Mouse (Mus musculus): ENCODE measurements around the gene Gpr107.
"Not testable (repeated sequence)": the region's sequence is repeated elsewhere in the genome, so short reads cannot be mapped to it uniquely, and the experiment has no call there.

Gpr107 gene

DNA sequence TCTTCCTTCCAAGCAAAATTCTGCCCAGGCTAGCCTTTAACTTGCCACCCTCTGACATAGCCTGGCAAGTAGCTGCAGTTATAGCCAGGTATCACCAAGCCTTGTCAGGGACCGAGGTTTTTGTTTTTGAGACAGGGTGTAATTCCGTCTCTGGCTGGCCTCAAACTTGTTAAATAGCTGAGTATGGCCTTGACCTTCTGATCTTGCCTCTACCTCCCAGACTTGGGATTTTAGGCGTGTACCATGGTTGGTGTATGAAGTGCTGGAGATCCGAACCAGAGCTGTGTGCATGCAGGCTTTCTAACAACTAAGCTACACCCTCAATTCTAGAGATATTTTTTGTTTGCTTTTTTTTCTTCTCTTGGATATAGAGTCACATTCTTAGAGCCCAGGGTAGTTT, 9.5 kb downstream of the Gpr107 start:
- DNase-seq, result no peak

DNA sequence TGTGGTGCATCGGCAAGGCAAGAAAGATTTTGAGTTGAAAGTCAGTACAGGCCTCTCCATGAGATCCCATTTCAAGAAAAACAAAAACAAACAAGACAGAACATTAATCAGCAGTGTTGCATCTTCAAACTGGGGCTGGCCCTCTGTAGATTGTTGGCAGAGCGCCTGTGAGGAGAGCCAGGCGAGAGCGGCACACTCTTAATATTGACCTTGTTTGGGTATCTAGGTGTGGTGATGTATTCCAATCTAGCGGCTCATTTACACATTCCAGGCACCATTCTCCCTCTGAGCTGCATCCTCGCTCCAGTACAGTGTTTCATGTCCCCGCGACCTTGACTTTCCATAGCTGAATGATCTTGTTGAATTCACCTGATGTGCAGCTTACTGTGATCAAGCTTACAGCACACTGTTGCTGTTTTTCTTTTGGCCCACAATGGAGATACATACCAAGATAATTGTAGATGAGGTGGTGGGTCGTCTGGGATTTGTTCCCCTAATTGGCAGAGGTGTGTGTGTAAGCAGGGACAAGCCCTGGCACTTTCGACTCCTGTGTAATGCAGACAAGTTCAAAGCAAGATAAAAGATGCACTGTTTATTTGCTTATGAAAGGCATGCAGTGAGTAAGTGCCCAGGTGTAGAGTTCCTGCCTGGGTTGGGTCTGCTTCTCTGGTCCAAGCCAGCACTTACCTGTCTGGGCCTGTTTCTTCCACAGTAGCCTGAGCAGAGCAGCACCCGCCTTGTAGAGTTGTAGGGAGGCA, 11.4 kb downstream of the Gpr107 start:
- DNase-seq, result no peak

DNA sequence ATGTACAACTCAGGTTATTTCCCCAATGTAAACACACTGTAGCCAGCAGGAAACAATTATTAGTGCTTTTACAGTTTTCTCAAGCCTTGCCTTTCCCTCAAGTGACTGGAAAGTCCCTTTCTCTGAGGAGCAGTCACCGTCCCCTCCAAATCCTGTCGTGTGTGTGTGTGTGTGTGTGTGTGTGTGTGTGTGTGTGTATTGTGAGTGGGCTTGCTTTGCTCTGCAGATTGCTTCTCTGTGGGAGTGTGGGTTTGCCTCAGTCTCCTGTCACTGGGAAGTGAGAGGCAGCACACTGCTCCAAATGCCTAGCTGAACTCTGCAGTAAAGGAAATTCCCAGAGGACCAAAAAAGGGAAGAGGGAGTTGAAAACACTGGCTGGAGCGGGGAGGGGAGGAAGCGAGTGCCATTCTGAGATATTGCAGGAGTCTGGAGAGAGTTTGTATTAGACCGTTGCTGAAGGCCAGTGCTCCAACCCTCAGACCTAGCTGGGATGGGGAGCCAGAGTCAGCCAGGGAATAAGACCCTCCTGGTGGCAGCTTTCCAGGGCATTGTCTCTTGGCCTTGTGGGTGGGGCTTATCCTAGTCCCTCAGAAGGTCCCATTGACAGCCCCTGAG, 12.8 kb downstream of the Gpr107 start:
- no peak for DNase-seq

DNA sequence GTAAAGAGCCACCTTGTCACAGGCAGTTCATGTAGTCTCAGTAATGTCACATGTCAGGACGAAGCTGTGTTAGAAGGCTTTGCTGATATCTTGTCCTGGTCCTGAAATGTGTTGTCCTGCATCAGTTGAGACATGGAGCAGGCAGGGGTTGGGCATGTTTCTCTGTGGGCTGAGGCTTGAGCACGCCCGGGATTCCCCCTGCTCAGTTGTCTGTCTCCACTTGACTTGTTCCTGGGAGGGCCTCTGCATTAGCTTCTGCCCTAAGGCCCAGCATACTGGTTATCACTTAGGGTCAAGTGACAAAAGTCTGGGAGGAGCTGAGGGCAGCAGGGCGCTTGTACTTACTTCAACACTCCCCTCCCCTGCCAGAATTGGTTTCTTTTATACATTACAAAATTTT, 13.4 kb downstream of the Gpr107 start:
- no peak for DNase-seq

DNA sequence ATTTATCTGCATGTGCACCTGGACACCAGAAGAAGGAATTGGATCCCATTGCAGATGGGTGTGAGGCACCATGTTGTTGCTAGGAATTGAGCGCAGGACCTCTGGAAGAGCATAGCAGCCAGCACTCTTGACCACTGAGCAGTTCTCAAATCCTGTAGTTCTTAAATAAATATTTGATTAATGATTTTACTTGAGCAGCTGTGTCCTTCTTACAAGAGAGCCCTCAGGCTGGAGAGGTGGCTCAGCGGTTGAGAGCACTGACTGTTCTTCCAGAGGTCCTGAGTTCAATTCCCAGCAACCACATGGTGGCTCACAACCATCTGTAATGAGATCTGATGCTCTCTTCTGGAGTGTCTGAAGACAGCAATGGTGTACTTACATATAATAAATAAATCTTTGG, 15.5 kb downstream of the Gpr107 start:
- not testable (repeated sequence) for DNase-seq

DNA sequence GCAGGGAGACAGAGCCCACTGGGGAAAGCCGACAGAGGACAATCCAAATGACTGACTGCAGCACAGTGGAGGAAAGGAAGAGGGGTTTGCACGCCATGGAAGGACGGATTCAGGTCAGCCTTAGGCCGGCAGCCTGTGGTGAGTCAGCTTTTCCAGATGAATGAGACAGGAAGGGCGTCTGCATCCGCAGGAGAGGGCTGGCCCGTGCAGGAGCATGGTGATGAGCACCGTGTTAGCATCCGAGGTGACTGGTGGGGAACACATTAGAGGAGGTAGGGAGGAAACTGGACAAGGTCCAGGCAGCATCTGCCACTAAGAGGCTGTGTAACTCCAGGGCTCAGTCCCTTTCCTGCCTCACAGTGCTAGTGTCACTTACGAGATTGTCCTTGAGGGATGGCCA, 16.9 kb downstream of the Gpr107 start:
- no peak for DNase-seq

DNA sequence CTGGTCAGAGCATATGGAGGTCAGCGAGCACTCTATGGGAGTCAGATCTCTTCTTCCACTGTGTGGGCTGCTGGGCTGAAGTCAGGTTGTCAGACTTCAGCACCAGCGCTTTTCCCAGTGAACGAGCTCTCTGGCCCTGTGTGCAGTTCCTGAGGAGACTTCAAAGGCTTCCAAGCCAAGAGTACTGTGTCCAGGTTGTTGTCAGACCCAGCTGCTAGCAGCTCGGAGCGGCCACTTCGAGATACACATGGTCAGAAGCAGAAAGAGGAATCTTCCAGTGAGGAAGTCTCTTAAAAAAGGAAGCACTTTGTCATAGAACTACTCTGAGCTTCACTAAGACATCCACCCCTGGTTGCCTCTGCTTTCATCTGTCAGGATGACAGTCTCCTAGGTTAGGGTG, 18.0 kb downstream of the Gpr107 start:
- no peak for DNase-seq

DNA sequence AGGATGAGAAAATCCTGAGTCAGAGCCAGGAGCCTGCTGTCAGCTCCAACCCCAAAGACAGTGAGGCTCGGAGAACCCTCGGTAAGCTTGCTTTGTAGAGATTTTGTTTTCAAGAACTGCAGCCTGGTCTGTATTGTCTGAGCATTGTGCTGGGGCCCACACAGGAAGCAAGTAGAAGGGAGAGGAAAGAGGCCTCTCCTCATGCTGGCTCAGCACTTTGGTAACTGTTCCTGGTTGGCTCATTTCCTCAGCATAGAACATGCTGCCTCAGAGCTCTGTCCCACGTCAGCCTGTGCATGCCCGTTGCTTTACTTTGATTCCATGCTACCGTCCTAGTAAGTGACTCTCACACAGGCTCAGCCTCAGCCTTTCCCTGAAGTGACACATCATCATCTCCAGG, 19.9 kb downstream of the Gpr107 start:
- no peak for DNase-seq

DNA sequence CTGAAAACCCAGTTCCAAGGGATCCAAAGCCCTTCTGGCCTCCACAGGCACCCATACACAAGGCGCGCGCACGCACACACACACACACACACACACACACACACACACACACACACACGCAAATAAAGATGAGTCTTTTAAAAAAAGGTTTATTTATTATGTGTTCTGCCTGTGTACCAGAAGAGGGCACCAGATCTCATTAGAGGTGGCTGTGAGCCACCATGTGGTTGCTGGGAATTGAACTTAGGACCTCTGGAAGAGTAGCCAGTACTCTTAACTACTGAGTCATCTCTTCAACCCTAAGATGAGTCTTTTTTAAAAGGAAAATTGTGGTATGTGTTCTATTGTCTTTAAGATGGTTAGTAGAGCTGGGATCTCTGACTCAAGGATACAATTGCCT, 20.4 kb downstream of the Gpr107 start:
- no peak for DNase-seq

DNA sequence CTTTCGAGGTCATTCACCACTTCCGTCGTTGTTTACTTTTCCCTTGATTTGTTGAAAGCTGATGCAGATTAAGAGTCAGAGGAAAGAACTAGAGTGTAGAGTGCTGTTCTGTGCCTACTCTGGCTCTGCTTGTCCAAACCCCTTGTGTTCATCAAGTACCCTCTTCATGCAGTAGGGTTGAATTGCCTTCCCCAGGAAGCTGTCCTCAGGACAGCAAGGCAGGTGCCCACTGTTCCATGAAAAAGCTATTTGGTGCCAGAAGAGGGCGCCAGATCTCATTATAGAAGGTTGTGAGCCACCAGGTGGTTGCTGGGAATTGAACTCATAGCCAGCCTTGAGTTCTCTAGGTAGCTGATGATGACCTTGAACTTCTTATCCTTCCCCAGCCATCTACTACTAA, 21.2 kb downstream of the Gpr107 start:
- no peak for DNase-seq

DNA sequence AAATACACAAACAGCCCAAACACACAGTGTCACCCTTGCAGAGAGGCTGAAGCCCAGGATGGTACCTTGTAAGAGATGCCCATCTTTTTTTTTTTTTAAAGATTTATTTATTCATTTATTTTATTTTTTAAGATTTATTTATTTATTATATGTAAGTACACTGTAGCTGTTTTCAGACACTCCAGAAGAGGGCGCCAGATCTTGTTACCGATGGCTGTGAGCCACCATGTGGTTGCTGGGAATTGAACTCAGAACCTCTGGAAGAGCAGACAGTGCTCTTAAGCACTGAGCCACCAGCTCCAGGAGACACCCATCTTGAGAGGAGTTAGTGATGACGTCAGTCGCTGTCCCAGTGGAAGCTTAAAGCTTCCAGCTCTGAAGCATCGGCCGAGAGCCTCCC, 26.5 kb downstream of the Gpr107 start:
- DNase-seq, result not testable (repeated sequence)

DNA sequence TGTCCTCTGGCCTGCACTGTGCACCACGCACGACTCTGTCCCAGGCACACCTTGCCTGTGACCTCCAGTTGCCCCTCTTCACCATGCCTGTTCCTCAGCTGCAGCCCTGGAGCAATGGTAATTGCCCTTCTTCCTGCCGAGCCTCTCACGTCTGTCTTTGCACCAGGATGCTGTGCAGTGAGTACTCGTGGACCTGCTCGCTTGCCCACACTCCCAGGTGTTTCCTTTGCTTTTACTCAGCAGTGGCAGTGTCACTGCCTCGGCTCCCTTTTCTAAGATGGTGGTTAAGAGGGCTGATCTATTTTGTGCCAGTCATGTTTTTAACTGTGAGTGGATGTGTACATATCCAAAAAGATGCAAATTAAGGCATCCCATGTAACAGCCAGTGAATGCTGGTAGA, 27.4 kb downstream of the Gpr107 start:
- no peak for DNase-seq

DNA sequence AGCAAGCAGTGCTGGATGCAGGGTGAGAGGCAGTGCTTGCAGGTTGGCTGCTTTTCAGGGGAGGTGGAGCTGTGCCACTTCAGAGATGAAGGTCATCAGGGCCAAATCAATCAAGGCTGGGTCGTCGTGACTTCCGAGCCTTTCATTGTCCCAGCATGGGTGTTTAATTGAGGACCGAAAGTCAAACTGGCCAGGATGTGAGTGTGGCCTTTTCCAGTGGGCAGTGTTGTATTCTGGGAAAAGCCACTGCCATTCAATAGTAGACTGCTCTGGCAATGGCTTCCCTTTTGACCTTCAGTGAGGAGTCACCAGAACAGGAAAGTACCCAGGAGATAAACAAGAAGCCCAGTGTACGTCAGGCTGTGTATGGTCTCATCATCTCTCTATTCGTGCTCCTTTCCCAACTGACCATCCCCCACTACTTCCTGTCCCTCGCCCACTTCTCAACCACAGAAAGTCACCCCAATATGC, 28.0 kb downstream of the Gpr107 start:
- DNase-seq, result no peak

DNA sequence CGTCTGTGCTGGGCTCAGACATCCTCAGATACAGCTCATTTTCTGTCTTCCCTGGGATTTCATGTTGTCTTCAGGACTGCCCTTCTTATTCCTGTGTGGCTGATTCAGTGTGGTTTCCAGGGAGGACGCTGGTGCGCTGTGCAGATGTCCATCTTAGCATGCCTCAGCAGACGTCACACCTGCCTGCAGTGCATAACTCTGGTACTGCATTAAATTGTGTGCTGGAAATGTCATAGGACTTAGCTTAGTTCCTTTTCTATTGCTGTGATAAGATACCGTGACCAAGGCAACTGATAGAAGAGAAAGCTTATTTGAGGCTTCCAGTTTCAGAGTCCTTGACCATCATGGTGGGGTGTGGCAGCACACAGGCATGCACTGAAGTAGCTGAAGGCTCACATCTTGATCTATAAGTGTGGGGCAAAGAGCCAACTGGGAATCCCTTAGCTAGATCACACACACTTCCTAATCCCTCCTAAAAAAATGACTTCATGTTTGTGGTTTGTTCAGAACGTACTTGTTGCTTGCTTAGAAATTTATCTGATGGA, 30.7 kb downstream of the Gpr107 start:
- DNase-seq, result no peak

DNA sequence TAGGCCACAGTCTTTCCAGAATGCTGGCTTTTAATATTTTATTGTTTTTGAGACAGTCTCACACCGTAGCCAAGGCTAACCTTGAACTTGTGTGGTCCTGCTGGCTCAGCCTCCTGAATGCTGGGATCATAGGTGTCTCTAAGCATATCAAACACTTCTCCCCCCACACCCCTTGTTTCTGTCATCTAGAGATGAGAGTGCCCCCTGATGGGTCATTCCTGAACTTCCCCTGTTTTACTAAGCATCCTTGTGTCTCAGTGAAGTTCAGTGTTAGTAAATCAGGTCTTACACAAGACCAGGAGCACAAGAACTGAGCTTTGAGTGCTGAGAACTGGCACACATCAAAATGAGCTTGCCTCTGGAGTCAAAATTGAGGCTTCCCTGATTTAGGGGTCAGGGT, 31.7 kb downstream of the Gpr107 start:
- DNase-seq, result no peak

DNA sequence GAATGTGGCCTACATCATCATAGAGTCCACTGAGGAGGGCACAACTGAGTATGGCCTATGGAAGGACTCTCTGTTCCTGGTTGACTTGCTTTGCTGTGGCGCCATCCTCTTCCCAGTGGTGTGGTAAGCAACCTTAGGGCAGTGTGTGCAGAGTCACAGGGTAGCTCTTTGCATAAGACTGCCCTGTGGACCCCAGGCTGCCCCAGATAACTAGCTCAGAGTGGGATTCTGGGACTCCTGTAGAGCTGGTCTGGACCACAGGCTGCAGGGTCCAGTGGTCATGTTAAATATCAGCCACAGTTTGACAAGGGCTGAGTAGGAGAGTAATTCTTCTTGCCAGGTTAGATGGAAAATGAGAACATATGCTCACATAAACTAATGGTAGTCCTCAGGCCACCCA, 36.6 kb downstream of the Gpr107 start:
- no peak for DNase-seq

DNA sequence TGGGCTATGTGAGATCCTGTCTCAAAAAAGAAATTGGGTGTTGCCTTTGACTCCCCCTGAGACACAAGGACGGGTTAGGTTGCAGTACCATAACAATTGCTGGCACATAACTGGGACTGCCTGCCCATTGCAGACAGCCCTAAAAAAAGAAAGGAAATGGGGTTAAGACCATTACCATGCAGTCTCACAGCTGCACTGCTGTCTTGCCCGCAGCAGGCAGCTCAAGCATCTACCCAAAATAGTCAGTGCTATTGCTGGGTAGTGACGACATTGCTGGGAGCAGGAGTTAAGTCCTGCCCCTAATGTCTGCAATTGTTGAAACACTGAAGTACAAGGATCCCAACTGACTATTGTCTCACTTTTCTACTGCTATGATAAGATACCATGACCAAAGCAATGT, 37.5 kb downstream of the Gpr107 start:
- no peak for DNase-seq

DNA sequence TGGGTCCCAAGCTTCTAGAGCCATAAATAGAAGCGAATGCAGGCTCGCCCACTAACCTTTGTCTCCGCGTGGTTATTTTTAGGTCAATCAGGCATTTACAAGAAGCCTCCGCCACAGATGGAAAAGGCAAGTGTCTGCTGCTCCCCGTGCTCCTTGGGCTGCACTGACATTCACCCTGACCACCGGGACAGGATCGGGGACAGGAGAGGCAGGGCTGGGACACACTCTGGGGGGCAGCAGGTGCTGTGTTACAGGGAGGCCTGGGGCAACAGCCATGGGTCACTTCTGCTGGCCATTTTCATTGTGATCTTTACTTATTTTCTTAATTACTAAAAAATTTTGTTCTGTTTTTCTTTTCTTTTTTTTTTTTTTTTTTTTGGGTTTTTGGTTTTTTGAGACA, 39.6 kb downstream of the Gpr107 start:
- no peak for DNase-seq

DNA sequence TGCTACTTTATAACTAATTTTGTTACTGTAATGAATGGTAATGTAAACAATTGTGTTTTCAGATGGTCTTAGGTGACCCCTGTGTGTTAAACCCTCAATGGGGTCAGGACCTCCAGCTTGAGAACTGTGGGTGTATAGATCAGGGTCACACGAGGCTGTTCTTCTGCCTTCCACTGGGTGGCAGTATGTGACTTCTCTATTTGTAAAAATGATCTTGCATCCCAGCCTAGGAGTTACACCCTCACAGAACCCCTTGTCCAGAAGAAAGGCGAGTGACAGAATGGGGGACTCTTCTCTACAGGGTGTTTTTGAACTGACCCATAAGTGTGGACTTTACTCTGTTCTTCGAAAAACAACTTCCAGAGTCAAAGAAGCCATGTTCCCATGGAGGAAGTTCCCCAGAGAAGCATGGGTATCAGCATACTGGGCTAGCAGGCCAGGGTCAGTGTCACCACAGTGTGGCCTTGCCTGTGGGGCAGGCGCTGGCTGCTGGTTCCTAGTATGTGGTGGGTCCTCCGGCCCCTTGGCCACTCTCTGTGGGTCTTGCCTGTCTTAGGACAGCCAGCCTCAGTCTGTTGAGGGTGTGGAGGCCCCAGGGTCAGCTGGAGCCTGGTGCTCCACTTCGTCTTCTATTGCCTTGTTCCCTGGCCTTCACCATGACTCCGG, 42.4 kb downstream of the Gpr107 start:
- DNase-seq, result no peak

DNA sequence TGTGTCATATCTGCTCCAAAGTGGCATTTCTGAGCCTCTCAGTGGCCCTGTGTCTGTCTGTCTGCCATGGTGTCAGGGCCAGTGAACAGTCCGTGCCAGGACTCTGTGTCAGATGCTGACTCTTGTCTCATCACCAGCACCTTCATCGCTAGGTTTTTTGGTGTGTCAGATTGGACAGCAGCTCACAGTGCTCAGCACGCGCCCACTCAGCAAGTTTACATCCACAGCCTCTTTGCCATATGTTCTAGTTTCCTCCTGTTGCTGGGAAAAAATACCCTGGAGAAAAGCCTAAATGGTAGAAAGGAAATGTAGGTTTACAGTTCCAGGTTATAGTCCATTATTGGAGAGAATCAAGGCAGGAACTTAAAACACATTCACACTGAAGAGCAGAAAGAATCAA, 46.5 kb downstream of the Gpr107 start:
- no peak for DNase-seq

DNA sequence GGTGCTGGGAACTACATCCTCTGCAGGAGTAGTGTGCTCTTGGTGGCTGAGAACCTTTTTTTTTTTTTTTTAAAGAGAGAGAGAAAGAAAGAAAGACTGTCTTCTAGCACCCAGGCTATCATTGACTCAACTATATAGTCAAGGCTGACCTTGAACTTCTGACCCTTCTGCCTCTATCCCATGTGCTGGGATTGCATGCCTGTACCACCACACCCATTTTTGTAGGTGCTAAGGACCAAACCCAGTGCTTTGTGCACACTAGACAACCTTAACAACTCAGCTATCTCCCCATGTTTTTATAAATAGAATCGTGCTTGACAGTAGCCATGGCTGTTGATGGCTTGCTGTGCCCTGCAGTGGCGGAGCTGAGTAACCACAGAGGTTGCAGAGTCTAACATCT, 47.9 kb downstream of the Gpr107 start:
- DNase-seq, result no peak

DNA sequence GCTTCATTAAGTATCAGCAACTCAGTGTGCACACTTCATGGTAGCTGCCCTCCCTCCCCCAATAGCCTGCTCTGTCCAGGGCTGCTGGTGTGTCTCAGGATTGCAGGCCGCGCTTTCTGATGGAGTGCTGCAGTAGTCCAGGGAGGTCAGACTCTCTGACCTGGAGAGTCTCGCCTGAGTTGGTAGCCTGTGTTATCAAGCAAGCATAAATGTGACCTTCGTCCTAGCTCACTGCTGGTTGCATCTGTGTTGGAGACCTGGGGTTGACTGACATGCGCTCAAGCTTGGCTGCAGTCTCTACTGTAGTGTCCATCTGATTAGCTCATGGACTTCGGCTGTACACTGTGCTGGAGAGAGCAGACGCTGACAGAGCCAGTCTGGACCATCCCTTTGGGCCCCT, 49.7 kb downstream of the Gpr107 start:
- DNase-seq, result no peak

DNA sequence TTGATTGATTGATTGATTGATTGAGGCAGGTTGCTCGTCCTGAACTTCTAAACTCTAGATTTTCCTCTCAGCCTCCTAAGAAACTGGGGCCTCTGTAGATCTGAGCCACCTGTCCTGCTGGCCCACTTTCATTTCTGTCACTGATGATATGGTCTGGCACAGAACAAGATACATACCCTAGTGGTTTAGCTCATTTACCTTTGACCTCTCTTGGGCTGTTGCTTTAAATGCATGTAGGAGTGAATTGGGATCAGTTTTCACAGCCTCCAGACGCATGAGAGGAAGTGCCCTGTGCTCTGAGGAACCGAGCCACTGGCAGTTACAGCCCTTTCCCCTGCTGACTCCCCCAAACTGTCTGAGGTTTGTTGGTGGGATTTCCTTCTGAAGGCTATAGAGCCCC, 50.2 kb downstream of the Gpr107 start:
- DNase-seq, result no peak

DNA sequence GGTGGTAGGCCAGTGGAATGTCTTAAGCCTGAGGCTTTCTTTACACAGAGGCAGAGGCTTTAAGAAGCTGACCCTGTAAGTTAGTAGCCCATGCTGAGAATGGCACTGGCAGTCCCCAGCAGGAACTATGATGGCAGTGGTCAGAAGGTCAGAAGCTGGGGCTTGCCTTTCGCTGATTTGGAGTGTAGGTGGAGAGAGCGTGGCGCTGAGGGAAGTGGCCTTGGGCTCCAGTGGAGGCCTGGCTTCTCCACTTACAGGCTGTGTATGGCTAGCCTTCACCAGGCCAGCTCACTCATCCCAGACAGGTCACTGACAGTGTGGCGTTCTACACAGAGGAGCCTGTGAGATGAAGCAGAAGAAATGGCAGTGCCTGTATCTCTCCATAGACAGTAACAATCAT, 50.8 kb downstream of the Gpr107 start:
- DNase-seq, result no peak
